Mouse (Mus musculus): ENCODE data around the gene Fbxo27.

- TF ChIP-seq CTCF (IDR thresholded peaks at IDR 0.05) (peak; percentile 53), POLR2A (IDR thresholded peaks at IDR 0.05; ENCODE audit: insufficient read depth, low read depth, low read length) (no peak)
These were observed 16.9 kb upstream of the Fbxo27 start for GRCm38 (mm10) chr7:28675746-28676145.

Measured in heart, adult 2 months (tissue).